Mouse (Mus musculus): ENCODE data around the gene Nmd3.

GRCm38 (mm10) chr3:69773356-69773755, 51.6 kb downstream of the Nmd3 start:
- TF ChIP-seq CTCF (conservative IDR thresholded peaks at IDR 0.05; ENCODE audit: low read length) (no peak), NANOG (IDR thresholded peaks at IDR 0.05; ENCODE audit: borderline replicate concordance, low read length) (no peak)
